Mouse (Mus musculus) liver, embryonic 14.5 days (tissue): ENCODE measurements around the gene Zfp229. TPM values are rescaled to one million over a fixed set of nuclear protein-coding genes. Genes with fewer than 3 reads are reported as not detected.
"Not testable (repeated sequence)": the region's sequence is repeated elsewhere in the genome, so short reads cannot be mapped to it uniquely, and the experiment has no call there.

Source experiments
- ATAC-seq: fragments of 200-750 bp; cut with Nextera tagmentation; 2 replicates; pipeline ENCODE4 v1.8.0; 2017; ENCODE audit warnings: moderate number of reproducible peaks, mild to moderate bottlenecking, moderate library complexity; ENCODE audit not compliant: insufficient read depth
- DNase-seq, 3 experiments: peaks; one replicate each; pipeline ENCODE4 v3.0.0-alpha.2; 2012 to 2013; ENCODE audit warnings: low read depth in 3 of 3, low spot score in 3 of 3
- H3K27ac ChIP-seq: fragments of 300-500 bp; sonication (generic); 2 replicates; pipeline ENCODE4 v1.5.1; 2014; ENCODE audit warnings: moderate library complexity, mild to moderate bottlenecking, control low read depth, inconsistent platforms
- H3K27me3 ChIP-seq: fragments of 300-500 bp; sonication (generic); 2 replicates; pipeline ENCODE4 v1.6.1; 2014; ENCODE audit warnings: mild to moderate bottlenecking, low read length, moderate library complexity; ENCODE audit not compliant: control insufficient read depth, insufficient read depth
- H3K36me3 ChIP-seq: fragments of 300-500 bp; sonication (generic); replicated peaks from 2 replicates; pipeline ENCODE4 v1.6.1; 2014; ENCODE audit warnings: low read depth; ENCODE audit not compliant: control insufficient read depth, insufficient read depth
- H3K4me1 ChIP-seq, 2 experiments: fragments of 200-500 bp in 1 of 2; fragments of 300-500 bp in 1 of 2; sonication (generic) in 1 of 2; replicated peaks; 2 replicates each; pipeline ENCODE4 v1.6.1; 2012 to 2014; ENCODE audit warnings: antibody characterized with exemption in 1 of 2, inconsistent platforms in 1 of 2, low read length in 1 of 2; ENCODE audit not compliant: control insufficient read depth in 2 of 2, insufficient read depth in 2 of 2
- H3K4me2 ChIP-seq: fragments of 300-500 bp; sonication (generic); 2 replicates; pipeline ENCODE4 v1.6.1; 2014; ENCODE audit warnings: low read depth, mild to moderate bottlenecking, control low read depth, moderate library complexity
- H3K4me3 ChIP-seq, 2 experiments: fragments of 200-500 bp in 1 of 2; fragments of 300-500 bp in 1 of 2; sonication (generic) in 1 of 2; 2 replicates each; pipeline ENCODE4 v1.5.1; 2012 to 2014; ENCODE audit warnings: low read depth in 2 of 2, low read length in 2 of 2, mild to moderate bottlenecking in 2 of 2, control low read depth in 1 of 2, inconsistent platforms in 1 of 2, moderate library complexity in 1 of 2; ENCODE audit not compliant: insufficient read depth in 1 of 2
- H3K9ac ChIP-seq: fragments of 300-500 bp; sonication (generic); replicated peaks from 2 replicates; pipeline ENCODE4 v1.6.1; 2014; ENCODE audit warnings: mild to moderate bottlenecking, control low read depth, moderate library complexity
- H3K9me3 ChIP-seq: fragments of 300-500 bp; sonication (generic); 2 replicates; pipeline ENCODE4 v1.6.1; 2016; ENCODE audit warnings: low read length, mixed read lengths; ENCODE audit not compliant: control insufficient read depth
- CTCF ChIP-seq: IDR thresholded peaks from 2 replicates; pipeline ENCODE4 v1.5.1; 2016; ENCODE audit warnings: antibody characterized with exemption, low read depth, control low read depth
- EP300 ChIP-seq: IDR thresholded peaks from 2 replicates; pipeline ENCODE4 v1.6.1; 2016; ENCODE audit warnings: antibody characterized with exemption, low read depth
- WGBS: fragments of 180-500 bp; shearing (Covaris S2); extraction: QIAGEN DNeasy Blood & Tissue Kit; methylation state at CpG from one replicate; pipeline ENCODE4 v1.1.7; 2014; ENCODE audit not compliant: insufficient replicate concordance; 5-methylcytosine and 5-hydroxymethylcytosine counted together
- polyA plus RNA-seq, 2 experiments: library from polyadenylated mRNA; depleted of rRNA in 1 of 2; stranded (reverse) in 1 of 2; unstranded in 1 of 2; fragments of >200 nt; fragmentation: Nextera tagmentation in 1 of 2; extraction: Ambion mirVana in 1 of 2; gene quantifications; 2 replicates each; pipeline versions ENCODE4 v1.2.1 to v1.2.3; 2012 to 2014

Zfp229 gene
- polyA plus RNA-seq, 2 experiments, result 1.1 TPM

- no peak for TF ChIP-seq EP300
- no peak for TF ChIP-seq CTCF
- Histone ChIP-seq H3K4me1 (no peaks in the 10 kb centered on the region), H3K4me3 (no peak overlapping the region), H3K4me2 (no peak overlapping the region), H3K9me3 (no peaks in the 10 kb centered on the region), H3K36me3 (no peaks in the 10 kb centered on the region), H3K27ac (no peak overlapping the region), H3K27me3 (peaks cover 6% of the 10 kb centered on the region; the same call in 1 of the 2 replicates), H3K9ac (no peak overlapping the region)
- 64% methylated on average over 2 of the region's 2 CpGs for WGBS
- no peak for ATAC-seq
- DNase-seq, result no peak
Measured at GRCm38 (mm10) chr17:21752791-21753190, 22.2 kb downstream of the Zfp229 start.

DNA sequence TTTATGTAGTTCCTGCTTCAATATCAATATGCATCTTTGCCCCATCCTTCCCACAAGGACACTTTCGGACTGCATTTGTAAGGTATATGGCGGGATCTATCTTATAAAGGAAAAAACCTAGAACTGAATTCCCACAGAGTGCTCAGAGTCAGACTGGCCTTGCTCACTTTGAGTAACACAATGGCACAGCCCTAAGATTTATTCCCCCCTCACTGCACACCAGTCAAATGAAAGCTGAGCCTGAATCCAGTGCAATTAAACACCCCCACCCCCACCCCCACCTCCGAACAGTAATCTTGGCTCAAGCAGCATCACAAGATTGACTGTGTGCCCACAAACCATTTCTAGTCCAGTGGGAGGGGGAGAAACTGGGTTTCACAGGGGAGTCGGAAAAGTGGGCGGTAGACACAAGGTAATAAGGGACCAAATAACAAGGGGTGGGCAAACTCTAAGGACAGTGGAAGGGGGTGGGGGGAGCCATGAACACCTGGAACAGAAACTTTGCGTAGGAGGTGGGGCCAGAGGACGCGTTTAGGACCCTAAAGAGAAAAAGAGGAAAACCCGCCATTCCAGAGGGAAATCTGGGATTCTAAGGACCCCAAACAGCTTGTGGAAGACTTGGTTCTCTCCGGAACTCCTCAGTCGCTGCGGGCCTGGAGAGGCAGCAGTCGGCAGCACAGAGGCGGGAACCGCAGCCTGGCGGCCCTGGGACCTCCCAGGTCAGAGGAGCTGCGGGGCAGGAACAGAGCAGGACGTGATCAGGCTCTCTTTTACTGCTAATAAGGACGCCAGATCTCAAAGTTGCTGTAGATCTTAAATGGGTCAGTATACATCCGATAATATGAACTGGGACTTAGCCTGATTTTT, 23.0 kb downstream of the Zfp229 start:
- H3K9ac ChIP-seq, result no peak overlapping the region
- ATAC-seq (no peak; the same call in 1 of the 2 replicates), DNase-seq (no peak)
- peak overlapping the region; percentile 9 to 24; a peak in 3 of 4 replicates for H3K4me3 ChIP-seq
- WGBS, result 12% methylated on average over 20 of the region's 20 CpGs
- H3K4me1 ChIP-seq, result no peaks in the 10 kb centered on the region
- H3K4me2 ChIP-seq, result peak overlapping the region; percentile 23
- TF ChIP-seq EP300 (no peak), CTCF (no peak)
- H3K9me3 ChIP-seq, result no peaks in the 10 kb centered on the region
- H3K27ac ChIP-seq, result no peak overlapping the region
- peaks cover 6% of the 10 kb centered on the region; the same call in 1 of the 2 replicates for H3K27me3 ChIP-seq
- H3K36me3 ChIP-seq, result no peaks in the 10 kb centered on the region

DNA sequence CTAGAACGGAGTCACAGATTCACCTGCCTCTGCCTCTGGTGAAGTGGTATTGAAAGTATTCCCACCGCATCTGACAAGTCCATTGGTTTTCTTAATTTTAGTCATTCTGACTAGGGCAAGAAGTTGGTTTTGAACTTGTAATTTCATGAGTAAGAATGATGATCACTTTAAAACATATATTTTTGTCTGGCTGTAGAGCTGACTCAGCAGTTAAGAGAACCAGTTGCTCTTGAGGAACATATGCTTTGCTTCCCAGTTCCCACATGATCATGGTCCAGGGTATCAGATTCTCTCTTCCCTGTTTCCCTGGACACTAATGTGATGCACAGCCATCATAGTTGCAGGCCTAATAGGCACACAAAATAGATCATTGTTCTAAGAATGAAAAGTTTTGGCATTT, 39.7 kb downstream of the Zfp229 start:
- Histone ChIP-seq H3K9ac (no peak overlapping the region), H3K27me3 (no peaks in the 10 kb centered on the region), H3K4me2 (no peak overlapping the region), H3K4me1 (no peaks in the 10 kb centered on the region), H3K4me3 (no peak overlapping the region), H3K36me3 (no peaks in the 10 kb centered on the region), H3K9me3 (no peaks in the 10 kb centered on the region), H3K27ac (no peak overlapping the region)
- no peak for TF ChIP-seq CTCF
- TF ChIP-seq EP300, result no peak
- DNase-seq (no peak), ATAC-seq (no peak)
- 64% methylated on average over 2 of the region's 2 CpGs for WGBS

DNA sequence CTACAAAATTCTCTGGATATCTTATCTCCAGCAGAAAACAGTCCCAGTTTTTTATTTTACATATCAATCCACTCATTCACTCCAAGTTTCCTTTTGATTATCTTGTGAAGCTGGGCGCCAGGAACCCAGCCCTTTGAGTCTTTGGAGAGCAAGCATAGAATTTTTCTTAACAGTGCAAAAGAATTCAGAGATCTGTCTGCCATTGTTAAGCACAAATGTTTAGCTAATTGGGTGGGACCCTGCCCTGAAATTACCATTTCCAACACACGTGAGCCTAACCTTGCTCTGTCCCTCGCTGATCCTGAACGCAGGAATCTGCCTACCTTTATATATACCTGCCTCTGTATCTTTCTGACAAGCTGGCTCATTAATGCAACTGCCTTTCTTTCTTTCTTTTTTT, 61.7 kb downstream of the Zfp229 start:
- 60% methylated on average over 4 of the region's 4 CpGs for WGBS
- no peaks in the 10 kb centered on the region for H3K36me3 ChIP-seq
- no peak overlapping the region for H3K9ac ChIP-seq

GRCm38 (mm10) chr17:21801373-21801772, 70.8 kb downstream of the Zfp229 start:
- DNase-seq, result peak; percentile 1 to 20 (median 9)
- WGBS, result 44% methylated on average over 17 of the region's 19 CpGs
- H3K9ac ChIP-seq, H3K36me3 ChIP-seq, H3K9me3 ChIP-seq, H3K27ac ChIP-seq, ATAC-seq, H3K4me1 ChIP-seq, H3K4me2 ChIP-seq, H3K4me3 ChIP-seq, H3K27me3 ChIP-seq: not testable (repeated sequence)

More for the DNA sequence above, 61.7 kb downstream of the Zfp229 start:
- TF ChIP-seq EP300 (no peak), CTCF (no peak)
- H3K4me1 ChIP-seq, result no peaks in the 10 kb centered on the region
- H3K27ac ChIP-seq, result no peak overlapping the region
- no peak overlapping the region for H3K4me3 ChIP-seq
- H3K27me3 ChIP-seq, result no peaks in the 10 kb centered on the region
- no peak for DNase-seq
- H3K4me2 ChIP-seq, result no peak overlapping the region
- ATAC-seq, result no peak
- no peaks in the 10 kb centered on the region for H3K9me3 ChIP-seq

Other genes starting within 250 kb of the Zfp229 start
- 0.68 and 1.4 TPM in 2 replicates for gene Zfp53, start 241.8 kb upstream of the Zfp229 start, polyA plus RNA-seq (2012; rRNA removed)
- 2.5 and 2.6 TPM in 2 replicates for gene Zfp53, start 241.8 kb upstream of the Zfp229 start, polyA plus RNA-seq (2014; fragmentation: Nextera tagmentation; extraction: Ambion mirVana)
- gene Zfp52, start 195.3 kb upstream of the Zfp229 start, polyA plus RNA-seq (2012; rRNA removed), result 0.28 and 0.50 TPM in 2 replicates
- gene Zfp52, start 195.3 kb upstream of the Zfp229 start, polyA plus RNA-seq (2014; fragmentation: Nextera tagmentation; extraction: Ambion mirVana), result 0.48 and 0.51 TPM in 2 replicates
- 2.0 and 3.6 TPM in 2 replicates for gene Zfp948, start 163.8 kb upstream of the Zfp229 start, polyA plus RNA-seq (2012; rRNA removed)
- 6.3 and 7.6 TPM in 2 replicates for gene Zfp948, start 163.8 kb upstream of the Zfp229 start, polyA plus RNA-seq (2014; fragmentation: Nextera tagmentation; extraction: Ambion mirVana)
- gene Zfp983, start 80.2 kb upstream of the Zfp229 start, polyA plus RNA-seq (2012; rRNA removed), result 0.38 and 0.78 TPM in 2 replicates
- gene Zfp983, start 80.2 kb upstream of the Zfp229 start, polyA plus RNA-seq (2014; fragmentation: Nextera tagmentation; extraction: Ambion mirVana), result 1.3 and 1.4 TPM in 2 replicates
- 2.3 TPM in 1 of 2 replicates, not detected in the other for gene Gm10226, start 38.9 kb upstream of the Zfp229 start, polyA plus RNA-seq (2012; rRNA removed)
- 5.0 and 6.1 TPM in 2 replicates for gene Gm10226, start 38.9 kb upstream of the Zfp229 start, polyA plus RNA-seq (2014; fragmentation: Nextera tagmentation; extraction: Ambion mirVana)
- gene Zfp760, start 23.1 kb upstream of the Zfp229 start, polyA plus RNA-seq (2012; rRNA removed), result 2.0 and 4.1 TPM in 2 replicates
- 4.0 and 4.1 TPM in 2 replicates for gene Zfp760, start 23.1 kb upstream of the Zfp229 start, polyA plus RNA-seq (2014; fragmentation: Nextera tagmentation; extraction: Ambion mirVana)
- gene Zfp820, start 115.0 kb downstream of the Zfp229 start, polyA plus RNA-seq (2012; rRNA removed), result 0.31 and 0.64 TPM in 2 replicates
- 1.6 and 1.7 TPM in 2 replicates for gene Zfp820, start 115.0 kb downstream of the Zfp229 start, polyA plus RNA-seq (2014; fragmentation: Nextera tagmentation; extraction: Ambion mirVana)
- gene Zfp995, start 179.1 kb downstream of the Zfp229 start, polyA plus RNA-seq (2012; rRNA removed), result 0.36 and 0.69 TPM in 2 replicates
- 0.92 and 1.9 TPM in 2 replicates for gene Zfp995, start 179.1 kb downstream of the Zfp229 start, polyA plus RNA-seq (2014; fragmentation: Nextera tagmentation; extraction: Ambion mirVana)
- 1.9 and 3.4 TPM in 2 replicates for gene Zfp942, start 231.7 kb downstream of the Zfp229 start, polyA plus RNA-seq (2012; rRNA removed)
- gene Zfp942, start 231.7 kb downstream of the Zfp229 start, polyA plus RNA-seq (2014; fragmentation: Nextera tagmentation; extraction: Ambion mirVana), result 7.5 and 9.5 TPM in 2 replicates
- gene Zfp943, start 231.8 kb downstream of the Zfp229 start, polyA plus RNA-seq (2012; rRNA removed), result 2.2 and 3.5 TPM in 2 replicates
- 5.0 and 6.1 TPM in 2 replicates for gene Zfp943, start 231.8 kb downstream of the Zfp229 start, polyA plus RNA-seq (2014; fragmentation: Nextera tagmentation; extraction: Ambion mirVana)